Mouse (Mus musculus): ENCODE results near the gene Shank3. TPM values are rescaled to one million over a fixed set of nuclear protein-coding genes. Genes with fewer than 3 reads are reported as not detected.
A peak's percentile ranks its signal among the peaks of the same experiment; 100 is the strongest.

The Shank3 gene
- polyA plus RNA-seq, 1 experiment from 2014 or later, result 1.2 TPM

GRCm38 (mm10) chr15:89527466-89527865 lies 28.0 kb downstream of the Shank3 start:
- Histone ChIP-seq H3K27ac (no peak overlapping the region), H3K9me3 (no peaks in the 10 kb centered on the region), H3K4me1 (peaks cover 13% of the 10 kb centered on the region), H3K4me3 (no peak overlapping the region), H3K9ac (no peak overlapping the region), H3K27me3 (peaks cover 29% of the 10 kb centered on the region), H3K4me2 (no peak overlapping the region), H3K36me3 (0 out of 2 replicates have a peak, but pooled peaks cover 6% of the 10 kb centered on the region)
- WGBS, result 83% methylated on average over 7 of the region's 7 CpGs
- ATAC-seq (ENCODE audit: insufficient number of reproducible peaks, low FRiP score, low TSS enrichment, low read depth), result no peak

GRCm38 (mm10) chr15:89528201-89528850 lies 28.9 kb downstream of the Shank3 start:
- Histone ChIP-seq H3K4me3 (no peak overlapping the region), H3K27ac (no peak overlapping the region), H3K4me1 (peaks cover 16% of the 10 kb centered on the region), H3K36me3 (0 out of 2 replicates have a peak, but pooled peaks cover 11% of the 10 kb centered on the region), H3K9me3 (no peaks in the 10 kb centered on the region), H3K4me2 (no peak overlapping the region), H3K27me3 (peaks cover 20% of the 10 kb centered on the region), H3K9ac (no peak overlapping the region)
- WGBS, result 83% methylated on average over 18 of the region's 18 CpGs
- ATAC-seq (ENCODE audit: insufficient number of reproducible peaks, low FRiP score, low TSS enrichment, low read depth), result no peak

GRCm38 (mm10) chr15:89528923-89529322 lies 29.5 kb downstream of the Shank3 start:
- 93% methylated on average over 10 of the region's 10 CpGs for WGBS
- 0 out of 2 replicates have a peak, but pooled peaks cover 11% of the 10 kb centered on the region for H3K36me3 ChIP-seq
- no peak overlapping the region for H3K4me3 ChIP-seq

GRCm38 (mm10) chr15:89530336-89530735 lies 30.9 kb downstream of the Shank3 start:
- 8% methylated on average over 4 of the region's 4 CpGs for WGBS
- H3K4me2 ChIP-seq, result no peak overlapping the region

More at GRCm38 (mm10) chr15:89528923-89529322, 29.5 kb downstream of the Shank3 start:
- H3K27ac ChIP-seq, result no peak overlapping the region
- no peaks in the 10 kb centered on the region for H3K9me3 ChIP-seq
- H3K4me2 ChIP-seq, result no peak overlapping the region
- peaks cover 17% of the 10 kb centered on the region for H3K27me3 ChIP-seq
- ATAC-seq (ENCODE audit: insufficient number of reproducible peaks, low FRiP score, low TSS enrichment, low read depth), result no peak
- peaks cover 15% of the 10 kb centered on the region for H3K4me1 ChIP-seq
- H3K9ac ChIP-seq, result no peak overlapping the region

GRCm38 (mm10) chr15:89531399-89531798 lies 32.0 kb downstream of the Shank3 start:
- WGBS, result 90% methylated on average over 5 of the region's 5 CpGs
- Histone ChIP-seq H3K4me3 (no peak overlapping the region), H3K4me2 (no peak overlapping the region), H3K4me1 (peaks cover 5% of the 10 kb centered on the region), H3K27ac (no peak overlapping the region), H3K9me3 (no peaks in the 10 kb centered on the region), H3K27me3 (no peaks in the 10 kb centered on the region), H3K9ac (no peak overlapping the region), H3K36me3 (0 out of 2 replicates have a peak, but pooled peaks cover 11% of the 10 kb centered on the region)
- no peak for ATAC-seq (ENCODE audit: insufficient number of reproducible peaks, low FRiP score, low TSS enrichment, low read depth)

More at GRCm38 (mm10) chr15:89530336-89530735, 30.9 kb downstream of the Shank3 start:
- Histone ChIP-seq H3K36me3 (0 out of 2 replicates have a peak, but pooled peaks cover 11% of the 10 kb centered on the region), H3K27ac (no peak overlapping the region), H3K4me3 (no peak overlapping the region), H3K9ac (no peak overlapping the region), H3K27me3 (peaks cover 3% of the 10 kb centered on the region; the same call in 1 of the 2 replicates), H3K9me3 (no peaks in the 10 kb centered on the region), H3K4me1 (peaks cover 5% of the 10 kb centered on the region)
- ATAC-seq (ENCODE audit: insufficient number of reproducible peaks, low FRiP score, low TSS enrichment, low read depth), result no peak

- no peak overlapping the region for H3K9ac ChIP-seq
- no peaks in the 10 kb centered on the region for H3K9me3 ChIP-seq
- no peaks in the 10 kb centered on the region for H3K27me3 ChIP-seq
- ATAC-seq (ENCODE audit: insufficient number of reproducible peaks, low FRiP score, low TSS enrichment, low read depth), result no peak
- H3K27ac ChIP-seq, result no peak overlapping the region
- 28% methylated on average over 29 of the region's 29 CpGs for WGBS
- no peak overlapping the region for H3K4me3 ChIP-seq
- H3K36me3 ChIP-seq, result 0 out of 2 replicates have a peak, but pooled peaks cover 11% of the 10 kb centered on the region
- no peak overlapping the region for H3K4me2 ChIP-seq
- H3K4me1 ChIP-seq, result peaks cover 5% of the 10 kb centered on the region
Observed at GRCm38 (mm10) chr15:89532026-89532923, 32.9 kb downstream of the Shank3 start.

GRCm38 (mm10) chr15:89532924-89533842 lies 33.8 kb downstream of the Shank3 start:
- Histone ChIP-seq H3K27ac (no peak overlapping the region), H3K36me3 (0 out of 2 replicates have a peak, but pooled peaks cover 11% of the 10 kb centered on the region), H3K9ac (no peak overlapping the region), H3K4me2 (no peak overlapping the region), H3K4me1 (peaks cover 5% of the 10 kb centered on the region), H3K27me3 (no peaks in the 10 kb centered on the region), H3K4me3 (no peak overlapping the region), H3K9me3 (no peaks in the 10 kb centered on the region)
- ATAC-seq (ENCODE audit: insufficient number of reproducible peaks, low FRiP score, low TSS enrichment, low read depth), result no peak
- 73% methylated on average over 23 of the region's 23 CpGs for WGBS

- Histone ChIP-seq H3K27ac (no peak overlapping the region), H3K4me1 (peaks cover 5% of the 10 kb centered on the region), H3K27me3 (no peaks in the 10 kb centered on the region), H3K4me2 (no peak overlapping the region), H3K9me3 (no peaks in the 10 kb centered on the region), H3K4me3 (no peak overlapping the region), H3K9ac (no peak overlapping the region), H3K36me3 (0 out of 2 replicates have a peak, but pooled peaks cover 11% of the 10 kb centered on the region)
- no peak for ATAC-seq (ENCODE audit: insufficient number of reproducible peaks, low FRiP score, low TSS enrichment, low read depth)
- WGBS, result 85% methylated on average over 10 of the region's 10 CpGs
Observed at GRCm38 (mm10) chr15:89533843-89534207, 34.4 kb downstream of the Shank3 start.

GRCm38 (mm10) chr15:89544171-89544570 lies 44.7 kb downstream of the Shank3 start:
- ATAC-seq (ENCODE audit: insufficient number of reproducible peaks, low FRiP score, low TSS enrichment, low read depth), result no peak
- WGBS, result 76% methylated on average over 7 of the region's 7 CpGs
- peaks cover 22% of the 10 kb centered on the region for H3K36me3 ChIP-seq

GRCm38 (mm10) chr15:89547321-89547720 lies 47.9 kb downstream of the Shank3 start:
- Histone ChIP-seq H3K4me2 (peak overlapping the region; percentile 48), H3K4me1 (peaks cover 8% of the 10 kb centered on the region), H3K9me3 (no peaks in the 10 kb centered on the region), H3K27me3 (peaks cover 31% of the 10 kb centered on the region), H3K27ac (no peak overlapping the region), H3K4me3 (peak overlapping the region; percentile 33), H3K9ac (no peak overlapping the region), H3K36me3 (peaks cover 38% of the 10 kb centered on the region)
- 70% methylated on average over 8 of the region's 8 CpGs for WGBS
- no peak for ATAC-seq (ENCODE audit: insufficient number of reproducible peaks, low FRiP score, low TSS enrichment, low read depth)

More at GRCm38 (mm10) chr15:89544171-89544570, 44.7 kb downstream of the Shank3 start:
- H3K27ac ChIP-seq, result no peak overlapping the region
- no peaks in the 10 kb centered on the region for H3K9me3 ChIP-seq
- H3K4me2 ChIP-seq, result no peak overlapping the region
- no peak overlapping the region for H3K9ac ChIP-seq
- peaks cover 31% of the 10 kb centered on the region for H3K27me3 ChIP-seq
- no peak overlapping the region for H3K4me3 ChIP-seq
- H3K4me1 ChIP-seq, result peaks cover 8% of the 10 kb centered on the region
